Mouse (Mus musculus) left cerebral cortex, adult 8-10 months (tissue): Measurements from ENCODE around the gene Ccdc151. TPM values are rescaled to one million over a fixed set of nuclear protein-coding genes. Genes with fewer than 3 reads are reported as not detected.
A peak's percentile ranks its signal among the peaks of the same experiment; 100 is the strongest.

ENCODE experiments used
- DNase-seq, 2 experiments: peaks; one replicate each; pipeline ENCODE4 v3.0.0; 2022; ENCODE audit warnings: low spot score in 2 of 2
- total RNA-seq, 4 experiments: library from RNA; stranded (reverse); gene quantifications; 2 replicates each; pipeline ENCODE4 v1.2.4; 2022

Gene Ccdc151
- 1 to 10 TPM; 6.6 to 9.2 (median 6.7) TPM for total RNA-seq

GRCm38 (mm10) chr9:22002194-22003162 is at the start of gene Ccdc151, which contains the start of gene Prkcsh:
Ccdc151 (minus strand) TSS chr9:22002634.
Prkcsh (plus strand) TSS chr9:22002806.
- DNase-seq = peak; percentile 97 to 100

- DNase-seq = peak; percentile 63 to 84
These were observed 49.5 kb upstream of the Ccdc151 start, which contains the start of gene Elavl3 for GRCm38 (mm10) chr9:22051958-22052254. Elavl3 (minus strand) TSS chr9:22052023.

- peak in 1 of 2 experiments; percentile 39 for DNase-seq
These were observed 48.9 kb upstream of the Ccdc151 start for GRCm38 (mm10) chr9:22051161-22051957.

- peak; percentile 56 to 80 for DNase-seq
These were observed 48.0 kb upstream of the Ccdc151 start for GRCm38 (mm10) chr9:22050351-22050889.

GRCm38 (mm10) chr9:22049721-22050270 is 47.4 kb upstream of the Ccdc151 start:
- DNase-seq = no peak

GRCm38 (mm10) chr9:22049315-22049714 is 46.9 kb upstream of the Ccdc151 start:
- no peak for DNase-seq

GRCm38 (mm10) chr9:22047329-22047728 is 44.9 kb upstream of the Ccdc151 start:
- no peak for DNase-seq

- DNase-seq = no peak
These were observed 39.4 kb upstream of the Ccdc151 start for GRCm38 (mm10) chr9:22041832-22042231.

GRCm38 (mm10) chr9:22037826-22038225 is 35.4 kb upstream of the Ccdc151 start:
- DNase-seq = no peak

GRCm38 (mm10) chr9:22035300-22036044 is 33.0 kb upstream of the Ccdc151 start:
- no peak for DNase-seq

- DNase-seq = no peak
These were observed 28.0 kb upstream of the Ccdc151 start for GRCm38 (mm10) chr9:22030386-22030785.

- no peak for DNase-seq
These were observed 26.0 kb upstream of the Ccdc151 start for GRCm38 (mm10) chr9:22028467-22028866.

GRCm38 (mm10) chr9:22024592-22024991 is 22.2 kb upstream of the Ccdc151 start:
- DNase-seq = no peak

GRCm38 (mm10) chr9:22017208-22017825 is 14.9 kb upstream of the Ccdc151 start:
- no peak for DNase-seq

GRCm38 (mm10) chr9:22016245-22016644 is 13.8 kb upstream of the Ccdc151 start:
- no peak for DNase-seq

GRCm38 (mm10) chr9:22012731-22013130 is 10.3 kb upstream of the Ccdc151 start:
- no peak for DNase-seq

GRCm38 (mm10) chr9:22011055-22011454 is 8.6 kb upstream of the Ccdc151 start:
- DNase-seq = no peak

- no peak for DNase-seq
These were observed 2.1 kb upstream of the Ccdc151 start for GRCm38 (mm10) chr9:22004546-22004945.

GRCm38 (mm10) chr9:22003163-22003554 is 725 bp upstream of the Ccdc151 start:
- DNase-seq = no peak

- no peak for DNase-seq
These were observed 801 bp downstream of the Ccdc151 start for GRCm38 (mm10) chr9:22001633-22002032.
